Mouse (Mus musculus): ENCODE results near the gene Glud1.

Gene Glud1

DNA sequence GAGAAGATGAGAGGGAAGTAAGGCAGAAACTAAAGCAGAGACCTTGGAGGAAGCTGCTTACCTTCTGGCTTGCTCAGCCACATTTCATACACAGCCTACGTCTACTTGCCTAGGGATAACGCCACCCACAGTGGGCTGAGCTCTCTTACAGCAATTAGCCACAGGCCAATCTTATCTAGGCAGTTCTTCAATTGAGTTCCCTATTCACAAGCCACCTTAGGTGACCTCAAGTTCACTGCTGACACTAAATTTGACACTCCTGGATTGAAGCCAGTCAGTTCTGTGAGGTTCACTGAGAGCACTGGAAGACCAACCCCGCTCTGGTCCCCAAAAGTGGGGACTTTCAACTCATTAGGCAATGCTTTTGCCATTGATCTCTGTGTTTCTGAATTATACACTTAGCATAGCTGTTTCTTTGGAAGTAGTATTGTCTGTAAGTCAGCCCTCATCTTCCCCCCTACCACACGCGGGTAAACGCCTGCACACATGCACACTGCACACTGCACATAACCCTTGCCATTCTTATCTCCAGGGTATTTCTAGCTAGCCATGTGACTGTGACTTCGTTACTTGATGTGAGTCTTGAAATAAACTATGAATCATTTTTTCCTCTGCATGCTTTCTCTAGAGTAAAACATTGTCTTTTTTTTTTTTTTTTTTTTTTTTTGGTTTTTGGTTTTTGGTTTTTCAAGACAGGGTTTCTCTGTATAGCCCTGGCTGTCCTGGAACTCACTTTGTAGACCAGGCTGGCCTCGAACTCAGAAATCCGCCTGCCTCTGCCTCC is 72.6 kb downstream of the Glud1 start:
- DNase-seq: no peak

DNA sequence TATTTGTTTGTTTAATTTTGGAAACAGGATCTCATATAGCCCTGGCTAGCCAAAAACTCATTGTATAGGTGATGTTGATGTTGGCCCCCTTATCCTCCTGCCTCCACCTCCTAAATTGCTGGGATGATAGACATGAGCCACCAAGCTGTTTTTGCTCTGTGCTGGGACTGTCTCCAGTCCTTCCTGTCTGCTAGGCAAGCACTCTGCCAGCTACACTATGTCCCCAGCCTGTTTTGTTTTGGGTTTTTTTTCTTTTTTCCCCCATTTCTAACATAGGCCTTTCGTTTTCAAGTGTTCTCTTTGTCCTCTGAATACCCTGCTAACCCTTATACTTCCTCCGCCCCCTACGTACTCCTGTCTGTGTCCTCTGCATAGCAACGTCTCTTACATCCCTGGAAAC is 82.8 kb downstream of the Glud1 start:
- no peak for DNase-seq
